Mouse (Mus musculus): ENCODE data around the gene Gm11168. TPM values are rescaled to one million over a fixed set of nuclear protein-coding genes. Genes with fewer than 3 reads are reported as not detected.
"Not testable (repeated sequence)": the region's sequence is repeated elsewhere in the genome, so short reads cannot be mapped to it uniquely, and the experiment has no call there.

The Gm11168 gene
- total RNA-seq (2018; cell fraction: chromatin; rRNA removed) = not detected
- total RNA-seq (2018; cell fraction: cytosol; rRNA removed) = under 1 TPM in 2 of 26 experiments, not detected in 24; 0.23 to 0.26 TPM
- 1 to 10 TPM in 3 of 26 experiments, under 1 TPM in 1, not detected in 22; 0.83 to 1.3 (median 1.2) TPM for total RNA-seq (2018; cell fraction: nucleus; rRNA removed)
- not detected in 3 replicates for polyA plus RNA-seq (2018)

DNA sequence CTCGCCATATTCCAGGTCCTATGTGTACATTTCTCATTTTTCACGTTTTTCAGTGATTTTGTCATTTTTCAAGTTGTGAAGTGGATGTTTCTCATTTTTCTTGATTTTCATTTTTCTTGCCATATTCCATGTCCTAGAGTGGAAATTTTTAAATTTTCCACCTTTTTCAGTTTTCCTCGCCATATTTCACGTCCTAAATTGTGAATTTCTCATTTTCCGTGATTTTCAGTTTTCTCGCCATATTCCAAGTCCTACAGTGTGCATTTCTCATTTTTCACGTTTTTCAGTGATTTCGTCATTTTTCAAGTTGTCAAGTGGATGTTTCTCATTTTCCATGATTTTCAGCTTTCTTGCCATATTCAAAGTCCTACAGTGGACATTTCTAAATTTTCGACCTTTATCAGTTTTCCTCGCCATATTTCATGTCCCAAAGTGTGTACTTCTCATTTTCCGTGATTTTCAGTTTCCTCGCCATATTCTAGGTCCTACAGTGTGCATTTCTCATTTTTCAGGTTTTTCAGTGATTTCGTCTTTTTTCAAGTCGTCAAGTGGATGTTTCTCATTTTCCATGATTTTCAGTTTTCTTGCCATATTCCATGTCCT, at the start of gene Gm11168:
TSS of gene Gm11168 (plus strand) at position 553 of the 603 bp plus-strand sequence.
- not testable (repeated sequence) for H3K27ac ChIP-seq; H3K36me3 ChIP-seq (ENCODE audit: inconsistent target); H3K4me3 ChIP-seq (ENCODE audit: inconsistent target); H3K79me2 ChIP-seq (ENCODE audit: inconsistent target)
- 78% methylated on average over 9 of the region's 14 CpGs for WGBS (ENCODE audit: missing documents)

- not testable (repeated sequence) for H3K79me2 ChIP-seq (ENCODE audit: inconsistent target); H3K36me3 ChIP-seq (ENCODE audit: inconsistent target); H3K4me3 ChIP-seq (ENCODE audit: inconsistent target); H3K27ac ChIP-seq
- 75% methylated on average over 12 of the region's 12 CpGs for WGBS (ENCODE audit: missing documents)
Measured at GRCm38 (mm10) chr9:3000445-3000972, 2.6 kb upstream of the Gm11168 start, which contains the start of gene Gm10722. Gene Gm10722 (plus strand): TSS chr9:3000922.

- 70% methylated on average over 8 of the region's 8 CpGs for WGBS (ENCODE audit: missing documents)
- H3K4me3 ChIP-seq (ENCODE audit: inconsistent target); H3K36me3 ChIP-seq (ENCODE audit: inconsistent target); H3K27ac ChIP-seq; H3K79me2 ChIP-seq (ENCODE audit: inconsistent target): not testable (repeated sequence)
Measured at GRCm38 (mm10) chr9:3001006-3001405, 2.1 kb upstream of the Gm11168 start.

DNA sequence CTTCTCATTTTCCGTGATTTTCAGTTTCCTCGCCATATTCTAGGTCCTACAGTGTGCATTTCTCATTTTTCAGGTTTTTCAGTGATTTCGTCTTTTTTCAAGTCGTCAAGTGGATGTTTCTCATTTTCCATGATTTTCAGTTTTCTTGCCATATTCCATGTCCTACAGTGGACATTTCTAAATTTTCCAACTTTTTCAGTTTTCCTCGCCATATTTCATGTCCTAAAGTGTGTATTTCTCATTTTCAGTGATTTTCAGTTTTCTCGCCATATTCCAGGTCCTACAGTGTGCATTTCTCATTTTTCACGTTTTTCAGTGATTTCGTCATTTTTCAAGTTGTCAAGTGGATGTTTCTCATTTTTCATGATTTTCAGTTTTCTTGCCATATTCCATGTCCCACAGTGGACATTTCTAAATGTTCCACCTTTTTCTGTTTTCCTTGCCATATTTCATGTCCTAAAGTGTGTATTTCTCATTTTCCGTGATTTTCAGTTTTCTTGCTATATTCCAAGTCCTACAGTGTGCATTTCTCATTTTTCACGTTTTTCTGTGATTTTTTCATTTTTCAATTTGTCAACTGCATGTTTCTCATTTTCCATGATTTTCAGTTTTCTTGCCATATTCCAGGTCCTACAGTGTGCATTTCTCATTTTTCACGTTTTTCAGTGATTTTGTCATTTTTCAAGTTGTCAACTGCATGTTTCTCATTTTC, 1.0 kb upstream of the Gm11168 start:
- not testable (repeated sequence) for H3K4me3 ChIP-seq (ENCODE audit: inconsistent target); H3K36me3 ChIP-seq (ENCODE audit: inconsistent target); H3K27ac ChIP-seq; H3K79me2 ChIP-seq (ENCODE audit: inconsistent target)
- 77% methylated on average over 11 of the region's 11 CpGs for WGBS (ENCODE audit: missing documents)

DNA sequence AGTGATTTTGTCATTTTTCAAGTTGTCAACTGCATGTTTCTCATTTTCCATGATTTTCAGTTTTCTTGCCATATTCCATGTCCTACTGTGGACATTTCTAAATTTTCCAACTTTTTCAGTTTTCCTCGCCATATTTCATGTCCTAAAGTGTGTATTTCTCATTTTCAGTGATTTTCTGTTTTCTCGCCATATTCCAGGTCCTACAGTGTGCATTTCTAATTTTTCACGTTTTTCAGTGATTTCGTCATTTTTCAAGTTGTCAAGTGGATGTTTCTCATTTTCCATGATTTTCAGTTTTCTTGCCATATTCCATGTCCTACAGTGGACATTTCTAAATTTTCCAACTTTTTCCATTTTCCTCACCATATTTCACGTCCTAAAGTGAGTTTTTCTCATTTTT, 3.0 kb downstream of the Gm11168 start:
- not testable (repeated sequence) for H3K4me3 ChIP-seq (ENCODE audit: inconsistent target); H3K36me3 ChIP-seq (ENCODE audit: inconsistent target); H3K27ac ChIP-seq; H3K79me2 ChIP-seq (ENCODE audit: inconsistent target)
- 76% methylated on average over 5 of the region's 5 CpGs for WGBS (ENCODE audit: missing documents)

- 76% methylated on average over 7 of the region's 8 CpGs for whole genome bisulfite sequencing (ENCODE audit: missing documents)
- H3K36me3 ChIP-seq (ENCODE audit: inconsistent target); H3K27ac ChIP-seq; H3K4me3 ChIP-seq (ENCODE audit: inconsistent target); H3K79me2 ChIP-seq (ENCODE audit: inconsistent target): not testable (repeated sequence)
Measured at GRCm38 (mm10) chr9:3006636-3007035, 3.5 kb downstream of the Gm11168 start.

DNA sequence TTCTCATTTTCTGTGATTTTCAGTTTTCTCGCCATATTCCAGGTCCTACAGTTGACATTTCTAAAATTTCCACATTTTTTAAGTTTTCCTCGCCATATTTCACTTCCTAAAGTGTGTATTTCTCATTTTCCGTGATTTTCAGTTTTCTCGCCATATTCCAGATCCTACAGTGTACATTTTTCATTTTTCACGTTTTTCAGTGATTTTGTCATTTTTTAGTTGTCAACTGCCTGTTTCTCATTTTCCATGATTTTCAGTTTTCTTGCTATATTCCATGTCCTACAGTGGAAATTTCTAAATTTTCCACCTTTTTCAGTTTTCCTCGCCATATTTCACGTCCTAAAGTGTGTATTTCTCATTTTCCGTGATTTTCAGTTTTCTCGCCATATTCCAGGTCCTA, 4.1 kb downstream of the Gm11168 start:
- WGBS (ENCODE audit: missing documents) = 77% methylated on average over 9 of the region's 9 CpGs
- H3K79me2 ChIP-seq (ENCODE audit: inconsistent target); H3K4me3 ChIP-seq (ENCODE audit: inconsistent target); H3K36me3 ChIP-seq (ENCODE audit: inconsistent target); H3K27ac ChIP-seq: not testable (repeated sequence)

GRCm38 (mm10) chr9:3009331-3009730, 6.2 kb downstream of the Gm11168 start:
- not testable (repeated sequence) for H3K79me2 ChIP-seq (ENCODE audit: inconsistent target); H3K27ac ChIP-seq; H3K4me3 ChIP-seq (ENCODE audit: inconsistent target); H3K36me3 ChIP-seq (ENCODE audit: inconsistent target)
- WGBS (ENCODE audit: missing documents) = no CpG with 5 or more reads among the region's 5 CpGs

DNA sequence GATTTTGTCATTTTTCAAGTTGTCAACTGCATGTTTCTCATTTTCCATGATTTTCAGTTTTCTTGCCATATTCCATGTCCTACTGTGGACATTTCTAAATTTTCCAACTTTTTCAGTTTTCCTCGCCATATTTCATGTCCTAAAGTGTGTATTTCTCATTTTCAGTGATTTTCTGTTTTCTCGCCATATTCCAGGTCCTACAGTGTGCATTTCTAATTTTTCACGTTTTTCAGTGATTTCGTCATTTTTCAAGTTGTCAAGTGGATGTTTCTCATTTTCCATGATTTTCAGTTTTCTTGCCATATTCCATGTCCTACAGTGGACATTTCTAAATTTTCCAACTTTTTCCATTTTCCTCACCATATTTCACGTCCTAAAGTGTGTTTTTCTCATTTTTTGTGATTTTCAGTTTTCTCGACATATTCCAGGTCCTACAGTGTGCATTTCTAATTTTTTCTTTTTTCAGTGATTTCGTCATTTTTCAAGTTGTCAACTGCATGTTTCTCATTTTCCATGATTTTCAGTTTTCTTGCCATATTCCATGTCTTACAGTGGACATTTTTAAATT, 9.0 kb downstream of the Gm11168 start:
- H3K79me2 ChIP-seq (ENCODE audit: inconsistent target); H3K4me3 ChIP-seq (ENCODE audit: inconsistent target); H3K27ac ChIP-seq; H3K36me3 ChIP-seq (ENCODE audit: inconsistent target): not testable (repeated sequence)
- 80% methylated on average over 4 of the region's 7 CpGs for WGBS (ENCODE audit: missing documents)

GRCm38 (mm10) chr9:3012733-3013279, 9.7 kb downstream of the Gm11168 start, which contains the start of gene Gm10721:
Gene Gm10721 (plus strand): TSS chr9:3013140.
- WGBS (ENCODE audit: missing documents) = 43% methylated on average over 1 of the region's 11 CpGs
- not testable (repeated sequence) for H3K27ac ChIP-seq; H3K79me2 ChIP-seq (ENCODE audit: inconsistent target); H3K36me3 ChIP-seq (ENCODE audit: inconsistent target); H3K4me3 ChIP-seq (ENCODE audit: inconsistent target)

GRCm38 (mm10) chr9:3015354-3015753, 12.2 kb downstream of the Gm11168 start, which contains the start of gene Gm10720:
Gene Gm10720 (plus strand): TSS chr9:3015654.
- not testable (repeated sequence) for H3K27ac ChIP-seq; H3K4me3 ChIP-seq (ENCODE audit: inconsistent target); H3K36me3 ChIP-seq (ENCODE audit: inconsistent target); H3K79me2 ChIP-seq (ENCODE audit: inconsistent target)
- WGBS (ENCODE audit: missing documents) = 60% methylated on average over 9 of the region's 9 CpGs

GRCm38 (mm10) chr9:3015896-3016295, 12.8 kb downstream of the Gm11168 start:
- not testable (repeated sequence) for H3K36me3 ChIP-seq (ENCODE audit: inconsistent target); H3K79me2 ChIP-seq (ENCODE audit: inconsistent target); H3K27ac ChIP-seq; H3K4me3 ChIP-seq (ENCODE audit: inconsistent target)
- 75% methylated on average over 6 of the region's 6 CpGs for WGBS (ENCODE audit: missing documents)

DNA sequence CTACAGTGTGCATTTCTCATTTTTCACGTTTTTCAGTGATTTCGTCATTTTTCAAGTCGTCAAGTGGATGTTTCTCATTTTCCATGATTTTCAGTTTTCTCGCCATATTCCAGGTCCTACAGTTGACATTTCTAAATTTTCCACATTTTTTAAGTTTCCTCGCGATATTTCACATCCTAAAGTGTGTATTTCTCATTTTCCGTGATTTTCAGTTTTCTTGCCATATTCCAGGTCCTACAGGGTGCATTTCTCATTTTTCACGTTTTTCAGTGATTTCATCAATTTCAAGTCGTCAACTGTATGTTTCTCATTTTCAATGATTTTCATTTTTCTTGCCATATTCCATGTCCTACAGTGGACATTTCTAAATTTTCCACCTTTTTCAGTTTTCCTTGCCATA, 14.0 kb downstream of the Gm11168 start, which contains the start of gene Gm10719:
TSS of gene Gm10719 (plus strand) at position 301 of the 400 bp plus-strand sequence.
- not testable (repeated sequence) for H3K4me3 ChIP-seq (ENCODE audit: inconsistent target); H3K36me3 ChIP-seq (ENCODE audit: inconsistent target); H3K27ac ChIP-seq; H3K79me2 ChIP-seq (ENCODE audit: inconsistent target)
- 50% methylated on average over 4 of the region's 9 CpGs for WGBS (ENCODE audit: missing documents)

- 60% methylated on average over 9 of the region's 9 CpGs for WGBS (ENCODE audit: missing documents)
- H3K79me2 ChIP-seq (ENCODE audit: inconsistent target); H3K4me3 ChIP-seq (ENCODE audit: inconsistent target); H3K27ac ChIP-seq; H3K36me3 ChIP-seq (ENCODE audit: inconsistent target): not testable (repeated sequence)
Measured at GRCm38 (mm10) chr9:3018944-3019343, 15.8 kb downstream of the Gm11168 start.
